Mouse (Mus musculus) limb, embryonic 15.5 days (tissue): ENCODE measurements around the gene Grip2. TPM values are rescaled to one million over a fixed set of nuclear protein-coding genes. Genes with fewer than 3 reads are reported as not detected.

Source experiments
- ATAC-seq: fragments of 200-750 bp; cut with Nextera tagmentation; 2 replicates; pipeline ENCODE4 v1.8.0; 2017; ENCODE audit warnings: low read depth, moderate TSS enrichment; ENCODE audit not compliant: insufficient number of reproducible peaks, low FRiP score, low TSS enrichment
- H3K27ac ChIP-seq: fragments of 300-500 bp; sonication (generic); 2 replicates; pipeline ENCODE4 v1.5.1; 2015; ENCODE audit warnings: moderate library complexity, mild to moderate bottlenecking, inconsistent platforms
- H3K27me3 ChIP-seq: fragments of 300-500 bp; sonication (generic); 2 replicates; pipeline ENCODE4 v1.6.1; 2015; ENCODE audit warnings: inconsistent platforms
- H3K36me3 ChIP-seq: fragments of 300-500 bp; sonication (generic); 2 replicates; pipeline ENCODE4 v1.6.1; 2015; ENCODE audit warnings: inconsistent platforms
- H3K4me1 ChIP-seq: fragments of 300-500 bp; sonication (generic); 2 replicates; pipeline ENCODE4 v1.6.1; 2015; ENCODE audit warnings: inconsistent platforms
- H3K4me2 ChIP-seq: fragments of 300-500 bp; sonication (generic); 2 replicates; pipeline ENCODE4 v1.6.1; 2015; ENCODE audit warnings: mild to moderate bottlenecking, inconsistent platforms
- H3K4me3 ChIP-seq: fragments of 300-500 bp; sonication (generic); 2 replicates; pipeline ENCODE4 v1.5.1; 2015; ENCODE audit warnings: mild to moderate bottlenecking, inconsistent platforms
- H3K9ac ChIP-seq: fragments of 300-500 bp; sonication (generic); 2 replicates; pipeline ENCODE4 v1.6.1; 2015; ENCODE audit warnings: inconsistent platforms
- H3K9me3 ChIP-seq: fragments of 300-500 bp; sonication (generic); 2 replicates; pipeline ENCODE4 v1.6.1; 2016; ENCODE audit warnings: inconsistent platforms
- WGBS: fragments of 180-500 bp; shearing (Covaris S2); methylation state at CpG from one replicate; pipeline ENCODE4 v1.1.7; 2015; 5-methylcytosine and 5-hydroxymethylcytosine counted together
- polyA plus RNA-seq: library from polyadenylated mRNA; unstranded; fragments of >200 nt; fragmentation: Nextera tagmentation; extraction: Ambion mirVana; gene quantifications from 2 replicates; pipeline ENCODE4 v1.2.1, GENCODE M21; 2015

The Grip2 gene
- polyA plus RNA-seq, 1 experiment from 2014 or later, result 1.7 TPM

DNA sequence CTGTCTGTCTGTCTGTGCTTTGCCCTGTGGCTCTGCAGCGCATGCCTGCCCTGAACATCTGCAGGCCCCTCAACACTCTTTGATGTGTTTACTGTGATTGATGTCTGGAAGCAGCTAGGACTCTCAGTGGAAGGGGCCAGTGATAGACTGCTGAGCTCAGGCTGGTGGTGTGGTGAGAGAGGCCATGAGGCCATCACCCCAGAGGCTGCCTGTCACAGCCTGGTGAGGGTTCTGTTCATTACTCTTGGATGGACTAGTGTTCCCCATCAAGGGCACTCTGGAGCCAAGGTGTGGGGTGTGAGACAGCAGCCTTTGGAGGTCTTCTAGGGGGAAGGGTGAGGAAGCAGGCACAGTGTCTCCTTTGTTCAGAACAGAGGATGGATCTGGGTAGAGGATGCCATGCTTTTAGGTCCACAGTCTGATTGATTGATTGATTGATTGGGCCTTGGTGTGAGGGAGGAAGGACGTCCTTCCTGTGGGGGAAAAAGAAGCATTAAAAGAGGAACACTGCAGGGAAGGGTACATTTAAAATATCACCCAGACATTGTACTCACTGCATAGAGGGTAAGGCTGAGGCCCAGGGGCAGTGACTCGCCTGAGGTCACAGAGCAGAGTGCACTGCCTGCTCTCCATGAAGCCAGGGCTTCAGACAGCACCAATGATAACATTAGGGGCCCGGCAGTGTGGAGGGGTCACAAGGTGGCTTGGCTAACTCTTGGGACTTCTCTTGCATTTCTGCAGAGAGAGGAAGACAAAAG, 114.8 kb downstream of the Grip2 start:
- WGBS, result 38% methylated on average over 4 of the region's 4 CpGs
- Histone ChIP-seq H3K4me1 (peaks cover 18% of the 10 kb centered on the region), H3K27me3 (no peaks in the 10 kb centered on the region), H3K4me3 (no peak overlapping the region), H3K27ac (no peak overlapping the region; the same call in 1 of the 2 replicates), H3K36me3 (peaks cover 20% of the 10 kb centered on the region), H3K9ac (no peak overlapping the region), H3K9me3 (no peaks in the 10 kb centered on the region), H3K4me2 (no peak overlapping the region)
- no peak for ATAC-seq

Other genes starting within 250 kb of the Grip2 start
- 44.5 and 46.8 TPM in 2 replicates for gene Slc6a6, start 143.2 kb downstream of the Grip2 start, polyA plus RNA-seq
- 31.0 and 31.7 TPM in 2 replicates for gene Ccdc174, start 50.8 kb upstream of the Grip2 start, polyA plus RNA-seq
- gene 4930590J08Rik, start 75.6 kb upstream of the Grip2 start, polyA plus RNA-seq, result 0.14 and 0.41 TPM in 2 replicates
- gene Fgd5, start 151.6 kb upstream of the Grip2 start, polyA plus RNA-seq, result 10.2 and 10.3 TPM in 2 replicates